Mouse (Mus musculus): ENCODE results near the gene Kank1. TPM values are rescaled to one million over a fixed set of nuclear protein-coding genes. Genes with fewer than 3 reads are reported as not detected.
A peak's percentile ranks its signal among the peaks of the same experiment; 100 is the strongest.

The Kank1 gene
- polyA plus RNA-seq, 1 experiment, result not detected

- no peak overlapping the region for H3K4me3 ChIP-seq (ENCODE audit: insufficient read depth, low read length)
- no peak overlapping the region for H3K27ac ChIP-seq (ENCODE audit: insufficient read depth, low read depth, low read length)
- no peak for TF ChIP-seq CTCF (IDR thresholded peaks at IDR 0.05; ENCODE audit: low read depth, low read length)
- no peak for TF ChIP-seq POLR2A (IDR thresholded peaks at IDR 0.05; ENCODE audit: borderline replicate concordance, low read depth, low read length)
- H3K4me1 ChIP-seq (ENCODE audit: control insufficient read depth, insufficient read depth, low read length), result no peaks in the 10 kb centered on the region
These were observed 201.5 kb downstream of the Kank1 start for GRCm38 (mm10) chr19:25438246-25438645.

DNA sequence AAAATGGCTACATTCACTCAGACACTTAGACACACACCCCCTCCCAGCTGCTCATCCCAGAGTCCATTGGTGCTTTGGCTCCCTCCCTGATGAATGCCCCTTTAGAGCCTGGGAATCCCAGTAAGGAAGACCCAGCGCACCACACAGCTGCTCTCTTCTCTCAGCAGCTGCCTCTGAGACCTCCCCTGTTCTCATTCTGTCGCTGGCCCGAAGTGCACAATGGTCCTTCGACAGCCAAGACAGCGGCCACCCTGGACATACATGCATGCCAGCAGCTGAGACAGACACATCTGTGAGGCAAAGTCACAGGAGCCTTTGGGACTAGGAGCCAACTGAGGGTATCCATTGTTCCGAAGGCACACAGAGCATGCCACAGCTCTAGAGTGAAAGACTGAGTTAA, 203.0 kb downstream of the Kank1 start:
- H3K4me1 ChIP-seq (ENCODE audit: control insufficient read depth, insufficient read depth, low read length), result no peaks in the 10 kb centered on the region
- H3K27ac ChIP-seq (ENCODE audit: insufficient read depth, low read depth, low read length), result no peak overlapping the region
- TF ChIP-seq POLR2A (IDR thresholded peaks at IDR 0.05; ENCODE audit: borderline replicate concordance, low read depth, low read length) (no peak), CTCF (IDR thresholded peaks at IDR 0.05; ENCODE audit: low read depth, low read length) (no peak)
- no peak overlapping the region for H3K4me3 ChIP-seq (ENCODE audit: insufficient read depth, low read length)

DNA sequence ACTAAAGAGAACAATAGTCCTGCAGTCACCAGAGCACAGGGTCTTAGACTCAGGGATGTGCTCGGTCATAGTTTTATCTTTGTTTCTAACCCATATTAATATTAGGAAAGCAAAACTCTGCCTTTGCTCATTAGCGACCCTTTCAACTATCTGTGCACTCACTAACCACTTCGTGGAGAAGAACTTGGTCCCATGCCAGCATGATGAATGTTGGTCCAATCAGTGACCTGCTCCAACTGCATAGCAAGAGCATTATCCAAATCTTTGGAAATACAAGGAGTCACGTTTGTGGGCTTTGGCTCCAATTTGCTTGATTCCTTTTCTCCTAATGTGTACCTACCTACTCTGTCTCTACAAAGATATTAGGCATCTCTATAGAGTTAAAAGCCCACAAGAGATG, 204.0 kb downstream of the Kank1 start:
- Histone ChIP-seq H3K4me1 (ENCODE audit: control insufficient read depth, insufficient read depth, low read length) (no peaks in the 10 kb centered on the region), H3K4me3 (ENCODE audit: insufficient read depth, low read length) (no peak overlapping the region), H3K27ac (ENCODE audit: insufficient read depth, low read depth, low read length) (no peak overlapping the region)
- no peak for TF ChIP-seq POLR2A (IDR thresholded peaks at IDR 0.05; ENCODE audit: borderline replicate concordance, low read depth, low read length)

GRCm38 (mm10) chr19:25445054-25445453, 208.3 kb downstream of the Kank1 start:
- TF ChIP-seq CTCF (IDR thresholded peaks at IDR 0.05; ENCODE audit: low read depth, low read length), result no peak
- no peak for TF ChIP-seq POLR2A (IDR thresholded peaks at IDR 0.05; ENCODE audit: borderline replicate concordance, low read depth, low read length)
- H3K4me3 ChIP-seq (ENCODE audit: insufficient read depth, low read length), result no peak overlapping the region
- no peaks in the 10 kb centered on the region for H3K4me1 ChIP-seq (ENCODE audit: control insufficient read depth, insufficient read depth, low read length)
- H3K27ac ChIP-seq (ENCODE audit: insufficient read depth, low read depth, low read length), result no peak overlapping the region

GRCm38 (mm10) chr19:25445842-25446241, 209.1 kb downstream of the Kank1 start:
- H3K4me1 ChIP-seq (ENCODE audit: control insufficient read depth, insufficient read depth, low read length), result no peaks in the 10 kb centered on the region
- H3K4me3 ChIP-seq (ENCODE audit: insufficient read depth, low read length), result no peak overlapping the region
- TF ChIP-seq POLR2A (IDR thresholded peaks at IDR 0.05; ENCODE audit: borderline replicate concordance, low read depth, low read length) (no peak), CTCF (IDR thresholded peaks at IDR 0.05; ENCODE audit: low read depth, low read length) (no peak)
- no peak overlapping the region for H3K27ac ChIP-seq (ENCODE audit: insufficient read depth, low read depth, low read length)

- H3K27ac ChIP-seq (ENCODE audit: insufficient read depth, low read depth, low read length), result no peak overlapping the region
- H3K4me1 ChIP-seq (ENCODE audit: control insufficient read depth, insufficient read depth, low read length), result no peaks in the 10 kb centered on the region
- no peak overlapping the region for H3K4me3 ChIP-seq (ENCODE audit: insufficient read depth, low read length)
- TF ChIP-seq POLR2A (IDR thresholded peaks at IDR 0.05; ENCODE audit: borderline replicate concordance, low read depth, low read length), result no peak
- TF ChIP-seq CTCF (IDR thresholded peaks at IDR 0.05; ENCODE audit: low read depth, low read length), result no peak
These were observed 209.9 kb downstream of the Kank1 start for GRCm38 (mm10) chr19:25446683-25447082.

DNA sequence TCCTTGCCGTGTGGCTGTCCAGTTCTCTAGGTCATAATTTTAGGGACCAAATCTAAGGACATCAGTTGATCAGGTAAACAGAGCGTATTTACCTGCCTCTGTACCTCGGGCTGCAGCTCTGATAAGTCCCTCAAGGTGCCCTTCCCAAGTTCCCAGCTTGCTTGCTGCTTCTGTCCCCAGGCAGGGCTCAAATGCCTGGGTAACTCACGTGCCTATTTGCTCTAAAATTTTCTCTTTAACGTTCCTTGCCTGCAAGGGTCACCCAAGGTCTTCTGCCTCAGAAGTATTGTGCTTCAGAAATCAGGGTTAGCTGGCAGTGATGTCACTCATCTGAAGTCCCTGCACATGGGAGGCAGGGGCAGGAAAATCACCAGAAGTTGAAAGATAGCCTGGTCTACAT, 210.6 kb downstream of the Kank1 start:
- TF ChIP-seq POLR2A (IDR thresholded peaks at IDR 0.05; ENCODE audit: borderline replicate concordance, low read depth, low read length), result no peak
- H3K4me1 ChIP-seq (ENCODE audit: control insufficient read depth, insufficient read depth, low read length), result no peaks in the 10 kb centered on the region
- H3K27ac ChIP-seq (ENCODE audit: insufficient read depth, low read depth, low read length), result no peak overlapping the region
- no peak overlapping the region for H3K4me3 ChIP-seq (ENCODE audit: insufficient read depth, low read length)

DNA sequence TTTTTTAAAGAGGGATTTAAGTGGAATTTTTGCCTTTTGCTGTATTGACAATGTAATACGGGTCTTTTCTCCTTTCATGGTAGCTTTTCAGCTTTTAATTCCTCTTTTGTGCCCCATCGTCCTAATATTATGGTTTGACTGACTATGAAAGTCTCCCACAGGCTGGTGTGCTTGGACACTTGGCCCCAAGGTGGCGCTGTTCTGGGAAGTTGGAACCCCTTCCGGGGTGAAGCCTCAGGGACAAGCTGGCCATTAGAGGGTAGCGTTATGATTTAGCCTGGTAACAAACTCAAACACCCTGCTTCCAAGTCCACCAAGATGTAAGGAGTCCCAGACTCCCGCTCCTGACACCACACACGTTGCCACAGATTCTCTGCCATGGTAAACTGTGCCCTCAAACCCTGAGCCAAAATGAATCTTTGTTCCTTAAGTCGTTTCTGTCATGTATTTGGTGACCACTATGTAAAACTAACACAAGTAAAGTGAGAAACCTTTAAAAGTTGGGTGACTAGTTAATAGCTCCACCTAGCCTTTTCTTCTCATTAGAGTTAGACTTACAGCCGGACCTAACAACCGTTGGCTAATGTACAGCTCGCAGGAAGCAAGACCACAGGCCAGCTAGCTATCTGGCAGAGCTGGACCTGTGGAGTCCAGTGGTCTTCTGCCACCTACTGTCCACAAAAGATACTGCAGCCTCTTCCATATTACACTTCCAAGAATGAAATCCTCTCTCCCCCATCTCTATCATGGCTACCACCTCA, 214.3 kb downstream of the Kank1 start:
- Histone ChIP-seq H3K4me3 (ENCODE audit: insufficient read depth, low read length) (no peak overlapping the region), H3K27ac (ENCODE audit: insufficient read depth, low read depth, low read length) (no peak overlapping the region), H3K4me1 (ENCODE audit: control insufficient read depth, insufficient read depth, low read length) (no peaks in the 10 kb centered on the region)
- TF ChIP-seq CTCF (IDR thresholded peaks at IDR 0.05; ENCODE audit: low read depth, low read length) (peak; percentile 30; the same call in 1 of the 2 replicates), POLR2A (IDR thresholded peaks at IDR 0.05; ENCODE audit: borderline replicate concordance, low read depth, low read length) (no peak)

DNA sequence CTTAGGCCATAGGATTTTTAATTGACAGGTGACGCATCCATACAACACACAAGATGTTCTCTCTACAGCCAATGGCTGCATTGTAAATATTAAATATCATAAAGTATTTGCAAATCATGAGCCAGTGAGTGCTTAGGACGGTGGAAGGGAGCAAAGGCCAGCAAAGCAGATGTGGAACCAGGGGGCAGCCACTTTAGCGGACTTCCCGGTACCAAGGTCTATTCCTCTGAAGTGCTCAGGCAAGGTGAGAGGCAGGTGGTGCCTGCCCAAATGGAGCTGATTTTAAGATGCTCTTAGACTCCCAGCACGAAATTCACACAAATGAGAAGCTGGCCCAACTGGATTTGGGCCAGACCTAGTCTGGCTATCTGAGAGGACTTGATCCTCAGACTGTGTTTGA, 216.4 kb downstream of the Kank1 start:
- Histone ChIP-seq H3K4me3 (ENCODE audit: insufficient read depth, low read length) (no peak overlapping the region), H3K27ac (ENCODE audit: insufficient read depth, low read depth, low read length) (no peak overlapping the region), H3K4me1 (ENCODE audit: control insufficient read depth, insufficient read depth, low read length) (no peaks in the 10 kb centered on the region)
- TF ChIP-seq POLR2A (IDR thresholded peaks at IDR 0.05; ENCODE audit: borderline replicate concordance, low read depth, low read length), result no peak
- TF ChIP-seq CTCF (IDR thresholded peaks at IDR 0.05; ENCODE audit: low read depth, low read length), result no peak

DNA sequence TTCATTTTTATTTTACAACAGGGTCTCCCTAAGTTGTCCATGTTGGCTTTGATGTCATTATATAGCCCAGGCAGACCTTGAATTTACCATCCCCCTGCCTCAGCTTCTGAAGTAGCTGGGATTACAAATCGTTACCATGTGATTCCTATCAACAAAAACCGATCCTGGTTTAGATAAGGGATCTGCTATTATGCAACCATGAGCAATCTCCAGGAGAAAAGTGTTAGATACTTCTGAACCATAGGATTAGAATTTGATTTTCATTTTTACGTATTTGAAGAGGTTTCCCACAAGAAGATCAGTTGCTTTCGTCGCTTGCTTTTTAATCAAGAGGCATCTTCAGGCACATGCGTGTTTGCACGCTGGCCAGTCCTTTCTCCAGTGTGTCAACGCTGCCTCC, 224.0 kb downstream of the Kank1 start:
- TF ChIP-seq CTCF (IDR thresholded peaks at IDR 0.05; ENCODE audit: low read depth, low read length) (no peak), POLR2A (IDR thresholded peaks at IDR 0.05; ENCODE audit: borderline replicate concordance, low read depth, low read length) (no peak)
- Histone ChIP-seq H3K4me1 (ENCODE audit: control insufficient read depth, insufficient read depth, low read length) (no peaks in the 10 kb centered on the region), H3K4me3 (ENCODE audit: insufficient read depth, low read length) (no peak overlapping the region), H3K27ac (ENCODE audit: insufficient read depth, low read depth, low read length) (no peak overlapping the region)

Data from bone marrow macrophage, adult 2 months (primary cell).